Mouse (Mus musculus) lung, adult 2 months (tissue): ENCODE results near the gene Cox10.

Experiments
- CTCF ChIP-seq: fragments of 200-500 bp; IDR thresholded peaks from 2 replicates; pipeline ENCODE4 v1.5.1; 2011; ENCODE audit warnings: mild to moderate bottlenecking, low read length, control low read depth; ENCODE audit not compliant: insufficient read depth
- POLR2A ChIP-seq: fragments of 200-500 bp; IDR thresholded peaks from 2 replicates; pipeline ENCODE4 v1.6.1; 2011; ENCODE audit warnings: low read depth, mild to moderate bottlenecking, control low read depth, low read length, borderline replicate concordance; ENCODE audit errors: extremely low read depth

DNA sequence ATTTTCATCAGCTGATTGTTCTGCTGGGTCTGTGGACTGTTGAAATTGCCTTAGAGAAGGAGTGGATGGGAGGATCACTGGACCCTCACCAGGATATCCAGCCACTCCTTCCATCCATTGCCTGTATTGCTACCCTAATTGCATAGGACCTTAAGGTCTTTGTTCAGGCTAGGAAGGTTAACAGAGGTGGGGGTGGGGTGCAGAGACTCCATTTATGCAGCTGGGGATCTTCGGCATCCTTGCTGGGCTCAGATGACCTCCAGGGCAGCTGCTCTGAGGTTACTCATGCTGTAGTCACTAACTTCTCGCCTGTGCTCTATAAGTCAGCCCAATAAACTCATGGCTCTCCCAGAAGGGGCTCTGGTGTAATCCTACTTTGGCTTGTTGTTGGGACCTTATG lies 10.4 kb upstream of the Cox10 start:
- TF ChIP-seq POLR2A (no peak), CTCF (no peak)
